Mouse (Mus musculus) CD4-positive helper T cell, adult 2 months (primary cell): Measurements from ENCODE around the gene Tmem252.
"Not testable (repeated sequence)": the region's sequence is repeated elsewhere in the genome, so short reads cannot be mapped to it uniquely, and the experiment has no call there.

Experiments
- DNase-seq: peaks from one replicate; pipeline ENCODE4 v3.0.0-alpha.2; 2012; ENCODE audit warnings: low read depth, missing footprints, low spot score

Tmem252 gene

DNA sequence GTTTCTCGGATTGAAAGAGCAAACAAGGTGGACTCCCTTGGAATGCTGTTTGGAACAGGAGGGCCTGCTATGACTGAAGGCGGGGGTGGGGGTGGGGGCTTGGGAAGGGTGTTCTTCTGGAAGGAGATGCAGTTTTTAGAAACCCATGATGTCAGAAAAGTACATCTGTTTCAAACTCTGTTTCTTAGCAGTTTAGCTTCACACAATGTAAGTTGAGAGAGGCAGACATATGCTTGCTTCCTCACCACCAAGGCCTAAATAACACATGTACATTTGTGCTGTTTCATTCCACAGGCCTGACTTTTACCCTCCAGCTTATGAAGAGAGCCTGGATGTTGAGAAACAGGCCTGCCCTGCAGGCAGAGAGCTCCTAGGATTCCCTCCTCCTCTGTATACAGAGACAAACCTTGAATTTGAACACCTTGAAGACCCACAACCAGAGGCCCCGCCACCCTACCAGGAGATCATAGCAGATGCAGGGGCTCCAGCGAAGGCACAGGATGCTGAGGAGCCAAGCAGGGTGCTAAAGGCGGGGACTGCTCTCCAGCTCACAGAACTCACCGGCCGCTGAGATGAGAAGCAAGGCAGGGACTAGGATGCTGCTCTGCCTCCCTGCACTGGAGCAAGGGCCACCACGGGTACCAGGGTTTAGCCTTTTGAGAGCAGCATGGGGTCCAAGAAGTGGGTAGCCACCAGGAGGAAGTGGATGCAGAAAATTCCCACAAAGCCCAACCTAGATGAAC, 3.6 kb downstream of the Tmem252 start:
- DNase-seq: no peak

DNA sequence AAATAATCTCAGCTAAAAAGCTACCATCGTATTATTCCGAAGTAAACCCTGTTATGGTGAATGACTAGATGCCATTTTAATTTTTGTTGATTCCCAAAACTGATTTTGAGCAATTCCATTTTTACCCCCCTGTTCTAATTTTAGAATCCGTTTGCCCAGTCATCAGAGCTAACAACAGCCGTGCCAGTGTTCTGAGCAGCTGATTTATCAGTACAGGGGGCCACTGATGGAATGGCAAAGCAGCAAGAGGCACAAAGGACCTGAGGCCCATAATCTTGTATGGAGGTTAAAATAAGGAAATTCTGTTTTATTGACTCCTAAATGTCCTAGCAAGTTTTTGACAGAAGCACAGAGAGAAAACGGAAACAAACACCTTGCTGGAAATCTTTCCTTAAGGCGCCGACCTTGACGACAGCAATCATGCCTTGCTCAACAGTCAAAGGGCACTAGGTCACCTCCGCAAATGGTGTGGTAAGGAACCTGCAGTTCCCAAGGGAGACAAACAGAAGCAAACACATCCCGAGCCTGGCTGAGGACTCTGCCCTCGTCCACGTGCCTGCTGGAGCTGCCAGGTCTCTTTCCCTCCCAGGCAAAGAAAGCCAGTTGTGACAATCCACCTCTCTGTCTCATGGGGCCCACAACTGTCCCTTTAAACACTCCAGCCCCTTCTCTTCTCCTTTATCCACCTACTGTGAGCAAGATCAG, 9.4 kb downstream of the Tmem252 start:
- DNase-seq: no peak

DNA sequence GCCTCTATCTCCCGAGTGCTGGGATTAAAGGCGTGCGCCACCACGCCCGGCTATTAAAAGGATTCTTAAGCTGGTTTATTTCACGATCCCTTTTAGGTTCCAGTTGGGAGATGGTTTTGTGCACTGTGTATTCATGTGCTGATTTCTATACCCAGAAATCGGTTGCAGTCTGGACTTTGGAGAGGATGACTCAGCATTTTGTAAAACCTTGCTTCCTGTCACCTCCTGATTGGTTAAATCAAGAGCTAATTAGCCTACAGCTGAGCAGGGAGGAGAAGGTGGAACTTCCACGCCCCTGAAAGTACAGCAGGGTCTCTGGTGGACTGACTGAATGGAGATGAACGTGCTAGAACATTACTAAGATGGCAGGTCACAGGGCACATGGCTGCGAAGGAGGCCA, 12.6 kb downstream of the Tmem252 start:
- DNase-seq: no peak

DNA sequence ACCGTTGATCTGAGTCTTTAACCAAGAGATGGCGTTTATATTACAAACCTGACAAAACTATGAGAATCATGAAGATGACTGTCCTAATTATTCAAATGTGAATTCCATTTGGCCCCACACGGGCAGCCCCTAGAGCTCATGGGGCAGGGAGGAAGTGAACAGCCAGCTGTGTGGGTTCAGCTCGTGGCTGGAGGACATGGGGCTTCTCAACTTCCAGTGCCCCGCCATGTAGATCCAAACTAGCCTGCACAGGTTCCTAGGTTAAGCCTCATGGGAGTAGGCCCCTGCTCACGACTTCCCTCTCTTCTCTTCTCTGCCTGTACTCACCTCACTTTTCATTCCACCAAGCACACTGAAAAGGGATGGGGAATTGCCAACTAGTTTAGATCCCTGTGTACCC, 14.5 kb downstream of the Tmem252 start:
- no peak for DNase-seq

DNA sequence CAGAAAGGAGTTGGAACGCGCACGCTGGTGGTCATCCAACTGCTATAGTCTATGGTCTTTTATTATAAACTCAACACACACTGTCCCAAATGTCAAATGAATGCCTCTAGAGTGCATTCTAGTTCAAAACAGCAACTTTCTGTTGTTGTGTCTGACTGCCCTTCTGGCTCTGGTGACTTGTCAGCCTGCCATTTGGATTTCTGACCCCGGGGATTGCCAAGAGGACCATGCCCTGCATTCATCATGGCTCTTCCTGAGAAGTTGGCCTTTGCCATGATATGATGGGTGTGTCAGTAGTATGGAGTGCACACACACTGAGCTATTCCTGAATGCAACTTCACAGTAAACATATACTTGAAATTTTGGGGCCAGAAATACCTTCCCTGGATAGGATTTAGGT, 15.7 kb downstream of the Tmem252 start:
- no peak for DNase-seq

DNA sequence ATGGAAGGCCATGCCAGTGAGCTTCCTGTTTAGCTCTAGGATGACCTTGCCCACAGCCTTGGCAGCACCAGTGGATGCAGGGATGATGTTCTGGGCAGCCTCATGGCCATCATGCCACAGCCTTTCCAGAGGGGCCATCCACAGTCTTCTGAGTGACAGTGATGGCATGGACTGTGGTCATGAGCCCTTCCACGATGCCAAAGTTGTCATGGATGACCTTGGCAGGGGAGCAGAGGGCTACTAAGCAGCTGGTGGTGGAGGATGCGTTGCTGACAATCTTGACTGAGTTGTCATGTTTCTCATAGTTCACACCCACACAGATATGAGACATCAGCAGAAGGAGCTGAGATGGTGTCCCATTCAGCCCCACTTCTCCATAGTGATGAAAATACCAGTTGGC, 18.9 kb downstream of the Tmem252 start:
- DNase-seq: no peak

DNA sequence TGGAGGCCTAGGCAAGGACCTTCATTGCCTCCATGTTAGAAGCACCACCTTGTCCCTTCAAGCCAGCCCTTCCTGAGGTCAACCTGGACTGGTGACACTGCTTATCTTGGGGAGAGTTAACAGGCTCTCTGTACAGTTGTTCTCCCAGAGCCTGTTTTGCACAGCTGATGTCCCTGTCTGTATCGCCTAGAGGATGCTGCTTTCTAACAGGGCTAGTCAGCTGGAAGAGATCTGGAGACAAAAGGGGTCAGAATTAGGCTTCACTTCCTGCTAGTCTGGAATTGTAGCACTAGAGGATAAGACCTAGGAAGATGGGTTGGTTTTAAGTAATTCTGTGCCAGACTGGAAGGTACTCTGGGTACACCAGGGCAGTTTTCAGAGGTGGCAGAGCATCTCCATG, 24.1 kb downstream of the Tmem252 start:
- DNase-seq: no peak

DNA sequence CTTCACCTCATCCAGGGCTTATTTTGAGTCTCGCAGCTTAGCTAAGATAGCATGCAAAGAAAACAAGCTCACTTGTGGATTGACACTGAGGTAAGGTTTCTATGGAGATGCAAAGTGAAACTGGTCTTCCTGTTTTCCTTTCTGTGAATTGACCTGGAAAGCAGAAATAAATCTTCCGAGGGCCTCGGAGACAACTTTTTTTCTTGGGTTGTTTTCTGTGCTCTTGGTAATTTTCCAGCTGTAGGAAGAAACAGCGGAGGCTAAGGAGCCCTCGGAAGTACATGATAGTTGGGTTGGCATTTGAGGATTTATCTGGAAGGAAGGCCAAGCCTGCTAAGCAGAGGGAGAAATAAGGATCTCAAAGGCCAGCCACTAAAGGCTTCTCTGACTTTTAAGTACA, 24.8 kb downstream of the Tmem252 start:
- no peak for DNase-seq

DNA sequence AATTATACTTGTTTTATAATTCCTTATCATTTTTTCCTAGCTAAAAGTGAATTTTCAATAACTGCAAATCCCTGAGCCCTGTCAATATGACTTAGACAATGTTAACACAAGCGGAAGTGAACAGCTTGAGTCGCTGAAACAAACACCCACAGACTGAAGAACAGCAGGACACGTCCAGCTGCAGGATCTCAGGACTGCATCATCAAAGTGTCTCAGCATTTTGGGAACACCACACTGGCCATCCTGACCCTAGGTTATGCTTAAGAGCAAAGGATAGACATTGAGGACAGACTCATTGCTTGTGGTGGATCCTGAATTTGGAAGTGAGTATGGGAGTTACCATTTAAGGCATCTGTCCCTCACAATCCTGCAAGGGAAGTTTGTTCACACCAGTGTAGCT, 25.4 kb downstream of the Tmem252 start:
- DNase-seq: no peak

DNA sequence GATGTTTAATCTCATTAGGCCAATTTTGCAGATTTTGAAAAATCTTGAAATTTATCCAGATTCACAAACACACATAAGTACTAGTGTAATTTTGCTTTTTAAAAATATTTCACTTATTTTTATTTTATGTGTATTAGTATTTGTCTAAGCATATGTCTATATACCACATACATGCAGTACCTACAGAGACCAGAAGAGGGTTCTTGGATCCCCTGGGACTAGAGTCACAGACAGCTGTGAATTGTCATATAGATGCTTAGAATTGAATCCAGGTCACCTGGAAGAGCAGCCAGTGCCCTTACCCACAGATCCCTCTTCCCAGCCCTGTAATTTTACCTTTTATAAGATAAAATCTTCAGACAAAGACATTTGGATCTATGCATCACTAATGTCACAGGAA, 26.1 kb downstream of the Tmem252 start:
- DNase-seq: no peak

DNA sequence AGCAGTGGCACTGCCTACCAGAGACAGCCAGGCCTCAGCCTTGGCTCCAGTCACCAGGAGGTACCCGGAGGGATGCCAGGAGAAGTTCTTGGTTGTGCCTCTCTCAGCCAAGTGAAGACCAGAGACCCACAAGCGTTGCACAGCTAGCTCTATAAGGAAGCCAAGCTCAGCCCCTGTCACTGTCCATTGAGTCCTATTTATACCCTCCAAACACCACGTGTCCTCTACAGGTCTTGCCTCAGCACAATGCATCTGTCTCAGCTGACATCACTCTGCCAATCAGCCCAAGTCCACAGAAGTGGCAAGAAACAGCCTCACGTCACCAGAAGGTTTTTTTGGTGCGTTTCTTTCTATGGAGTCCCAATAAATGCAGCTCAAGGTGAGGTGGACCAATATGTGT, 26.9 kb downstream of the Tmem252 start:
- no peak for DNase-seq

DNA sequence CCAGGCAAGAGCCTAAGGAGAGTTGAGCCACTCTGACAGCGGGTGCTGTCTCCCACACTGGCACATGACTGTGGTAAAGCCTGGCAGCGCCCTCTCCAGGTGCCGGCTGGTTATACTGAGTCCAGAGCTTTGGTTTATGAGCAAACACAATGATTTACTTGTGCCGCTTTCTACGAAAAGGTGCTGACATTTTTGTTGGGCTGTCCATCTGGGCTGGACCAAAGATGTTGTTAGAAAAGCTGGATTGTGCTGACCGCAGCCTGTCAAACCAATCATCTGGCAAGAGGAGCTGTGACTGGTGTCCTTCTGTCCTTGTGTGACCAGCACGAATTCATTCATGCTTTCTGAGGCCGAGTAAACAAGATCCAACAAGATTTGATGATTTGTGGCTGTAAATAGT, 27.9 kb downstream of the Tmem252 start:
- DNase-seq: no peak

DNA sequence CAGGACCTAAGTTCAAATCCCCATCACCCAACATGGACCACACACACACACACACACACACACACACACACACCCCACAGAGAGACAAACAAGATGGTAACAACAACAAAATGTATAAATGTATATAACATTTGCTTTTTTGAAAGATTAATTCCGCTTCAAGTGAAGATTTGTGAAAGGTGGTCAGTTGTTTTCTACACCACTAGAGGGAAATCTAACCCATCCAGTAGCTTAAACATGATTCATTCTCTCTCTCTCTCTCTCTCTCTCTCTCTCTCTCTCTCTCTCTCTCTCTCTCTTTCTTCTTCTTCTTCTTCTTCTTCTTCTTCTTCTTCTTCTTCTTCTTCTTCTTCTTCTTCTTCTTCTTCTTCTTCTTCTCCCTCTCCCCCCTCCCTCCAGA, 29.4 kb downstream of the Tmem252 start:
- not testable (repeated sequence) for DNase-seq

DNA sequence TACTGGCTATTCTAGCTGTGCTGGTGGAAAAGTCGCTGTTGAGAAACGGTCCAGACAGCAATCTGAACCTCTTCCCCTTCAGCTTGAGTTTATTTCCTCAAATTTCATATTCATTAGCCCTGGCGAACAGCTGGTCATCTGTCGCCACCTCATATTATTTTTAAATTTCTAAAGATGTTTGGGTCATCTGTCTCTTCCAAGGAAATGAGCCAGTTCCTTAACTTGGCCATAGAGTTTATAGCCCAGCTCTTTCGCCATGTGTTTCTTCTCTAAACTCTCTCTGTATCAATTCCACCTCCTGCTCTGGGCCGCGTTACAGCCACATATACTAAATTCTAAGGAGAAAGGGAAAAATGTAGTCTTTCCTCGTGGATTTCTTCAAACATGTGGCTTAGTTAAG, 29.9 kb downstream of the Tmem252 start:
- DNase-seq: no peak

DNA sequence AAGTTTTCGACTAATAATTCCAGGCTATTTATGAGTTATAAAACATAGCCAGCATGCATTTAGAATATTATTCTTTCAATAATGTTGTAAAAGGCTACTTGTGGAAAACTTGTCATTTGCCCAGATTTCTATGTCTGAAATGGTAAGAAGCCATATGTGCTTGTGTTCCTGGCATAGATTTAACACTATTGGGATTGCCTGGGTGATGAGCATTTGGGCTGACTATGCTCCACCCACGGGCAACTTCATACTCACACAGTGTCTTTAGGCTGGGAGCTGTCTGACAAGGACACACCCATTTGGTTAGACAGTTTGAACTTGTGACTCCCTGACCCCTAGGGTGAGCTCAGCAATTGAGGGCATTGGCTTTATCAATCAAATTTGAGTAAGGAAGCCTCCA, 30.5 kb downstream of the Tmem252 start:
- DNase-seq: no peak

DNA sequence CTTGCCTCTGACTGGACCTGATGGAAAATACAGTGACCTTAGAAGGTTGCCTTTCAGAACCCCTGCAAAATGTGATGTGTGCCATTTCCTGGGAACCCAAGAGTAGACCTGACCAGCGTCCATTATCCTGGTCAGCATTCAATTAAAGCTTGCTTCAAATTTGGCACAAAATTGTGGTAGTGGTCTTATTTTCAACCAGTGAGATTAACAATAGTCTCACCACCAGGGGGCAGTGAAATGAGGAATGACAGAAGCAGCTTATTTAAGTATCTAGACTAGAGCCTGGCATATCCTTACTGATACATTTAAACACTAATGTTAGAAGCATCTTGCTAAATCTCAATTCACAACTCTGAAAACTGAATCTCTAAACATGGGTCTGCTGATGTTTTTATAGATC, 31.6 kb downstream of the Tmem252 start:
- no peak for DNase-seq

DNA sequence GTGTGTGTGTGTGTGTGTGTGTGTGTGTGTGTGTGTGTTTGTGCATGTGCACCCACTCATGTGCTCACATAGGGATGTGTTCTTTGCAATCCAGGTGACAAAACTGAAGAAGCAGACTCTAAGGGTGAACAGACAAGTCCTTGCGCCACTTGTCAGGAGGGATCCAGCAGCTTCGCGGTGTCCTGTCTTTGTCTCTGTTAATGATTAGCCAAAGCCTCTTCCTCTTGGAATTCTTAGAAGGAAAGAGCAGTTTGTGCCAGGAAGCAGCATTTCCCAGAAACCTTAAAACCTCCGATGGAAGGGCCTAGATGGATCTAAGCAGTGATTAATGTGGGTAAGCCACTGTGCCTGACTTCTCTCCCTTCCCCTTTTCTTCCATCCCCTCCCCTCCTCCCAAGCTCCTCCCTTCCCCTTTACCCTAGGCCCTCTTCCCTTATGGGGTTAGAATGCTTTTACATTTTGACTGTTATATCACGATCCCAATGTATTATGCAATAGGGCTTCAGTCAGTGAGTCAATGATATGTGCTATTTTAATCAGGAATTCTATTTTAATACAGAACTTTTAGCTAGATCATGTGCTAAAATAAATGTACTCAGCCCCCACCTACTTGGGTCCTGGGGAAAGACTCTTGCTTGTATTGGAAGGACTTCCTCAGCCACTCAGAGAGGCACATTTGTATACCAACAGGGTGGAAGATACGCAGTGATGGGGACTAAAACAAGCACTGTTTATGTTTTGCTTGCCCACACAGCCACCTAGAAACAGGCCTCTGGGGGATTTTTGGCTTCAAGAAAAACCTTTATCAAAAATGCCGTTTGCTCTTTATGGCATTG, 33.5 kb downstream of the Tmem252 start:
- DNase-seq: no peak

DNA sequence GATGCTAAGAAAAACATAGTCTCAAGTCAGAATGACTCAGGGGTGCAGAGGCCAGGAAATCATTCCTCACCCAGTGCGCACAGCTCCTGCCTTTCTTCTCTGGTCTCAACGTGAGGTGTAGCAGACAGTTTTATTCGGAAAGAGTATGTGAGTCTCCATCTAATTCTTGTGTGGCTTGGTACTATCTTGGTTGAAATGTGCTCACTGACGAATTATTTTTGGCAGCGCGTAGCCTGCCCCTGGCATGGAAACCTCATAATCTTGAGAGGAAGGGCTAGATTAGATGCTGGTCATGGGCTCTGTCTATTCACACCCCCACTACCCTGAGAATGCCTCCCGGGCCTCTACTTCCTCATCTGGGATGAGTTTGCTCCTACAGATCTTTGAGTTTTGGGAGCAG, 34.2 kb downstream of the Tmem252 start:
- no peak for DNase-seq

DNA sequence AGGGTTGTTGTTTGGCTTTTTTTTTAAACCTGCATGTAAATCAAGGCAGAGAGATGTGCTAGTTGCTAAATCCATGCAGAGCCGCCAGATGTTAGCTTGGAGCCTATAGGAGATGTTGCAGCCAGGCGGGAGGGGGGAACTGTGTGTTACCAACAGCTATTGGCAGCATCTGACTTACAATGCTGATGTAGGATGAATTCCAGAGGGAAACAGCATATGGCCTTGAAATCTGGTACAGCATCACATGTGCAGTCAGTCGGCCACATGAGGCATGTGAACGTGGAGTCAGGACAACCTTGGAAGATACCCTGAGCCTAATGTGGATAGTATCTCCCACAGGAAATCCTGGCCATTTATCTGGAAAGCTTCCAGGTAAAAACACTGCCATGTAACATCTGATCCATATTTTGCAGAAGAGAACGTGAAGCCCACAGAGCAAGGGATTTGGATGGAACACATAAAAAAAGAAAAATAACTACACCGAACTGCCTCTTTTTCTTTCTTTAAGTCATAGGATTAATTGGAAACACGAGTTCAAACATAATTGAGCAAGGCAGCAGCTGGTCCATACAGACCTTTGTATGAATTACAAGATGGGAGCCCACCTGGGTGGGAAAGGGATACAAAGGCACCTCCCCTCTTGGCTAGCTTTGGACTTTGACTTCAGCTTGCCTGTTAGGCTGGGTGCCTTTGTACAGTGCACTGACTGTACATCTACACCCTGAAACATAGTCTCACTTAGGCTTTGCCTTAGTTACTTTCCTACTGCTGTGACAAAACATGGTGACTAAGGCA, 42.7 kb downstream of the Tmem252 start:
- DNase-seq: no peak

DNA sequence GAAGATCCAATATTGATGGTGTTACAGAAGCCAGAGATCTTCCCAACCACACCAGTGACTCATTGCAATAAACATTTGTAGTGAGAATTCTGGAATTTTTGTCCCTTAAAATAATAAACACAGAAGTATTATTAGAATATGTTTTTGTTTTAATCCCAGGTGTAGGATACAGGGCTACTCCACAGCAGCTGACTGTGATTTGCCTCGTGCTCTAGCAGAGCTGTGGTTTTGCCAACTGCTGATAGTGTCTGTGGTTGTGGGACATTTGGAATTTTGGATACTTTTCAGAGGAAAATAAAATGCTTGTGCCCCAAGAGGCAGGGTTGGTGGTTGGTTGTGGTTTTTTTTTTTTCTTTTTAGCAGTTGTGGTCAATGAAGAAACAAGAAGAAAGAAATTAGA, 44.2 kb downstream of the Tmem252 start:
- no peak for DNase-seq

DNA sequence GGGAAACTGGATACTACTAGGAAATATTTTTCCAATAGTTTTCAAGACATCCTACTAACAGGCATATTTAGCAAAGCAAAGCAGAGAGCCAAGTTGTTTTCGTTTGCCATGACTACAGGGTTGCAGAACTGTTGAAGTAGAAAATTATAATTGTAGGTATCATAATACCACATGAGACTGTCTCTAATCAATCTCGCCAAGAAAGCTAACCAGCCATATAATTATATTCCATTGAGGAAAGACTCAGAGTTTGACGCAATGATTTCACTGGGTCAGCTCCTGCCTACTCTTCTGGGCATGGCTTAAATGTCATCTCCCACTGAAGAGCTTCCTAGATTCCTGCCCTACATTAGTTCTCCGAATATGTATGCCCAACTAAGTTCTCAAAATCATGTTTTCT, 45.7 kb downstream of the Tmem252 start:
- no peak for DNase-seq

DNA sequence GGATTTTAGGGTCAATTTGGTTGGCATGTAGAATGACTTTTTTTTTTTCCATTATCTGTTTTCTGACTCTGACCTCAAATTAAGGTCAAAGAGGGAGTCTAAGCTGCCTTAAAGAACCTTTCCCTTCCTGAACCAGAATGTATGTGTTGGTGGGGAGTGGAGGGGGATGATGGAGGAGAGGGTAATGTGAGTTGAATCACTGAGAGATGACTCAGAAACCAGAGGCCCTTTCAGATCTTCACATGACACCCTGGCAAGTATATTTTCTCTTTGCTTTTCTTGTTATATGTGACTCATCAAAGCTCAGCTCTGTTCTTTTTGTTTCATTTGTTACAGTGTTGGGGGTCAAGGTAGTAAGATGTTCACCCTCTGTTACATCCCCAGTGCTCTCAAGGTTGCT, 46.6 kb downstream of the Tmem252 start:
- no peak for DNase-seq
